Mouse (Mus musculus) stomach, postnatal 0 days (tissue): ENCODE results near the gene Cyp2g1. TPM values are rescaled to one million over a fixed set of nuclear protein-coding genes. Genes with fewer than 3 reads are reported as not detected.

Source experiments
- polyA plus RNA-seq: library from polyadenylated mRNA; unstranded; fragments of >200 nt; fragmentation: Nextera tagmentation; extraction: Ambion mirVana; gene quantifications from 2 replicates; pipeline ENCODE4 v1.2.1, GENCODE M21; 2015

The Cyp2g1 gene
- polyA plus RNA-seq, 1 experiment from 2014 or later: not detected

Other genes with a start within 250 kb of the Cyp2g1 start
- not detected in 2 replicates for gene Vmn1r185, start 190.4 kb upstream of the Cyp2g1 start, polyA plus RNA-seq
- 0.08 TPM in 1 of 2 replicates, not detected in the other for gene Cyp2b23, start 122.5 kb upstream of the Cyp2g1 start, polyA plus RNA-seq
- gene Cyp2b19, start 51.8 kb upstream of the Cyp2g1 start, polyA plus RNA-seq: 0.08 and 0.21 TPM in 2 replicates
- gene Cyp2a5, start 26.4 kb downstream of the Cyp2g1 start, polyA plus RNA-seq: 7.4 and 15.1 TPM in 2 replicates
- gene Cyp2a22, start 130.5 kb downstream of the Cyp2g1 start, polyA plus RNA-seq: 0.02 TPM in 1 of 2 replicates, not detected in the other
- 0.05 and 0.08 TPM in 2 replicates for gene Cyp2a12, start 220.2 kb downstream of the Cyp2g1 start, polyA plus RNA-seq